Mouse (Mus musculus) layer of hippocampus, adult 9-11 months (tissue): ENCODE data around the gene Rassf4.

Experiments used
- DNase-seq: peaks from one replicate; pipeline ENCODE4 v3.0.0; 2022

Gene Rassf4

GRCm38 (mm10) chr6:116671031-116671430, 2.7 kb downstream of the Rassf4 start:
- no peak for DNase-seq

- peak; percentile 48 for DNase-seq
These were observed 3.6 kb downstream of the Rassf4 start for GRCm38 (mm10) chr6:116670144-116670543.

GRCm38 (mm10) chr6:116668682-116669470, 4.9 kb downstream of the Rassf4 start:
- no peak for DNase-seq

DNA sequence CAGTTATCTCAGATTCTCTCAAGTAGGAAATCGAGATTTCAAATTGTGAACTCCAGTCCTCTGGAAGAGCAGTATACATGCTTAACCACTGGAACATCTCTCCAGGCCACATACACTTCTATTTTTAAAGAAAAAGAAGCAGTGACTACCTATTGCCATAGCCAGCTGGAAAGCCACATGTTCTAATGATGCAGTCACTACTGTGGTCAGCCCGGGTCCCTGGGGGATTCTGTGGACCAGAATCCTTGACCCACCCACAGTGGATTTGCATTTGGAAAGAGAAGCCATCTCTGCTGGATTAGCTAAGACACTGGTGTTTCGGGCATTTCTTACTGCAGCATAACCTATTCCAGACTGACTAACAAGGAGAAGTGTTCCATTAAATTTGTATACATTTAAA, 6.4 kb downstream of the Rassf4 start:
- DNase-seq, result no peak

DNA sequence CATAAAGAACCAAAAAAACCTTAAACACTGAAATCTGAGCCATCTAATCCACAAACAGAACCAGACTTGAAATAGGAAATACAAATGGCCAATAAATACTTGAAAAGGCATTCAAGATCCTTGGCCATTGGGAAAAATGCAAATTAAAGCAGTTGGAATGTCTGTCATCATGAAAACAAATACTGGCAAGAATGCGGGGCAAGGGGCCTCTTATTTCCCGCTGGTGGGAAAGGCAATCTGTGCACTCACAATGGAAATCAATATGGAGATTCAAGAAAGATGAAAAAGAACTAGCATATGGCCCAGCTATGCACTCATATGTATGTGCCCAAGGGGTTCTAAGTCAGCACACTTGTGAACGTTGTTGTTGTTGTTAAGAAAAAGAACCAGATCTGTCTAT, 6.9 kb downstream of the Rassf4 start:
- no peak for DNase-seq

GRCm38 (mm10) chr6:116666085-116666750, 7.5 kb downstream of the Rassf4 start:
- DNase-seq, result no peak

DNA sequence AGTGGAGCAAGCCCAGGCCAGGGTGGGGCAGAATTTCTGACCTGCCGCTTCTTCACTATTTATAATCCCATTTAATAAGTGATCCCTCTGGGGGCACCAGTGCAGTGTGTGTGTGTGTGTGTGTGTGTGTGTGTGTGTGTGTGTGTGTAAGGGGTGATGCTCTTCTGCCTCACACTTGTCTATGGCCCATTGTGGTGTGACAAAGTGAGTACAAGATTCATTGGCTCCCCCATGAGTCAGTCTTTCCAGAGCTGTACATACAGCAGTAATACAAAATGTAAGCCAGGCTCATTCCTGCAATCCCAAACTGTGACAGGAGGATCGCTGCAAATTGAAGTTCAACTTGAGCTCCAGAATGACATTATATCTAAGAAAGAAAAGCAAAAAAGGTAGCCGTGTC, 8.9 kb downstream of the Rassf4 start:
- DNase-seq, result no peak

- no peak for DNase-seq
These were observed 9.7 kb downstream of the Rassf4 start for GRCm38 (mm10) chr6:116664031-116664430.

GRCm38 (mm10) chr6:116663364-116663763, 10.4 kb downstream of the Rassf4 start:
- DNase-seq, result no peak

GRCm38 (mm10) chr6:116653684-116654454, 19.9 kb downstream of the Rassf4 start:
- no peak for DNase-seq

DNA sequence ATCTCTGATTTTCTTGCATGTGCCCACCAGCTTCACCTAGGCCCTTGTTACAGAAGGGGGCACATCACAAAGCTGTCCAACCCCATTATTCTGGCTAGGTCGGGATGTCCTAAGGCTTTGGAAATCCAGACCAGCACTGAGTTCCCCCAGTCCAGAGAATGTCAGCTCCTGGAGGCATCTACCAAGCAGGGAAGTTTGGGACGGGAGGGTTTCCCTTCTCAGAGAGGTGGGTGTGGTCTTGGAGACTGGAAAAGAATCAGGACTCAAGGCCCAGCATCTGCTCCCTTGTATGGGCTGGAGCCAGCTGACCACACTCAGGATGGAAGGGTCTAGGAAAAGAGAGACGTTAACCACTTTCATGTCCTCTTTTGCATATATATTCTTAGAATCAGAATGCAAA, 20.6 kb downstream of the Rassf4 start:
- DNase-seq, result no peak

GRCm38 (mm10) chr6:116651437-116652118, 22.2 kb downstream of the Rassf4 start:
- DNase-seq, result no peak

- no peak for DNase-seq
These were observed 23.3 kb downstream of the Rassf4 start, which contains the start of gene Depp1 for GRCm38 (mm10) chr6:116650406-116650805. Gene Depp1, plus strand, starts transcription at chr6:116650609.

DNA sequence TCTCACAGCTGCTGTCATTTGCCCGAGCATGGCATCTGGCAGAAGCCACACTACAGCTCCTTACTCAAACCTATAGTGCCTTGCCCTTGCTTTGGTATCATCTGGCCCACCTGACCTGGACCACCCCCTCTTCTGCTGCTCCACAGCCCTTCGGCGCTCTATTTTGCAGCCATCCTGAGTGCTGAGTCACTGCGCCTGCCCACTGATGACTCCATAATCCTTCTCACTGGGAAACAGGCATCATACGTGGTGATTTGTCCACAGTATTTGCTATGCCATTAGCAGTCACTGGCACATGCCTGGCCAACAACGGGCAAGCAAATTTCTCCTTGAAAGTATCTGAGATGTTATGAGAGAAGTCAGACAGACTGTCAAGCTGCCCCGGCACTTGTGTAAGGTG, 23.9 kb downstream of the Rassf4 start:
- no peak for DNase-seq

- DNase-seq, result no peak
These were observed 26.0 kb downstream of the Rassf4 start for GRCm38 (mm10) chr6:116647763-116648162.

- no peak for DNase-seq
These were observed 29.4 kb downstream of the Rassf4 start for GRCm38 (mm10) chr6:116644335-116644734.

DNA sequence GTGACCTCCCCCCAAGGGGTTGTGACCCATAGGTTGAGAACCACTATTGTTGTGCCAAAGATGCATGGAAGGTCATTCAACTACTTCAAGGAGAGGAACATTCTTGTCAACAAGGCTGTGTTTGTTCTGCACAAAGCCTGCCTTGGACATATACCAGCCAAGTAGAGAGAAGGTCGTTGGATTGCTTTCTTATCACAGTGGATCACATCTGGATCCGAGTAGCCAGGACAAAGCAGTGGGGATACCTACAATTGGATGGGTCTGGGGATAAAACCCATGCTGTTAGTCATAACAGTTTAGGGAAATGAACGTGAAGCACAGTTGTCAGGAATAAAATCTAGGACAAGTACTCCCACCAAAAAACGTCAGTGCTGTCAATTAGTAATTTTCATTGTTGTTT, 29.9 kb downstream of the Rassf4 start:
- no peak for DNase-seq

DNA sequence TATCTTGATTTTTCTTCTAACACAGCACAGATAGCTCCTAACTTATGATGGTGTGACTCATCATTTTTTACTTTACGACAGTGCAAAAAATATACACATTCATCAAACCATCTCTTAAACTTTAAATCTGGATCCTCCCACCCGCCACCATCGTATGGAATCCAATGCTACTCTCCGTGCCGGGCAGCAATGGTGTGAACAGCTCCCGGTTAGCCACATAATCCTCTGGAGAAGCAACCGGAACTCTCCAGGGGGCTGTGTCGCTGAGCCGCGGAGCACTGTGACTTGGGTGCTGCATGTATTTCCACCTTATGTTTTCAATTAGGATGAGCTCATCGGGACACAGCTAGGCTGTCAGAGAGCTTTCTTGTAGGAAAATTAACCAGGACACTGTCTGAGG, 30.8 kb downstream of the Rassf4 start:
- no peak for DNase-seq

- DNase-seq, result no peak
These were observed 34.1 kb downstream of the Rassf4 start for GRCm38 (mm10) chr6:116639663-116640062.

DNA sequence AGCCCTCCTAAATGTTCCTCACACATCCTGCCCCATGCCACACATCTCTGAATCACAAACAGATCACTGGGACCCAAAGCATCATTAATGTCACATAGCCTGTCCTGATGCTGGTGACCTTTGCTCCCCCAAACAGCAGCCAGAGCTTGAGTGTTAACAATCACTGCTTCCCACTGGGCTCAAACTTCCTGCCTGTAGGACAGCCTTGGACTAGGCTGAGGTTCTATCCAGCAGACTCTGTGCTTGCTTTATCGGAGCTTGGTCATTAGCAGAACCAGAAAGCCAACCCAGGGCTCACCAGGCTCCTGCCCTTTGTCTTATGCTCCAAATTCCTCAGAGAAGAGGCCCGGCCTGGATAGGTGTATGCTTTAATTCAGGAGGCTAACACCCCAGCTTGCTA, 34.9 kb downstream of the Rassf4 start:
- no peak for DNase-seq

DNA sequence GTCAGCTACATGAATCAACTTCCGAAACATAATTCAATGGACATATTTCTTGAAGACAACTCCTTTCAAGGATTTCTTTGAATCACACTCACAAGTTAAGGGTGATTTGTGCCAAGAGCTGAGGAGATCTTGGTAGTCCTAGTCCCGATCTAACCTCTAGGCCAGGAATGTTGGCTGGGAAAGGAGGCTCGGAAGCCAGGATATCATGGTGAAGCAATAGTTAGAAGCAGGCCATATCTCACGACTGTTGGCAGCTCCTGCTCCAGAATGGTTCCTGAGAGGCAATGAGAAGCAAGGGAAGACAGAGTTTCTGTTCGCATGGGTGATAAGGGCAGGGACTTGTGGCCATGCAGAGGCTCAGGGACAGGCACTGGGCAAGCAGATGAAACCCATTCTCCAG, 36.3 kb downstream of the Rassf4 start:
- DNase-seq, result no peak

DNA sequence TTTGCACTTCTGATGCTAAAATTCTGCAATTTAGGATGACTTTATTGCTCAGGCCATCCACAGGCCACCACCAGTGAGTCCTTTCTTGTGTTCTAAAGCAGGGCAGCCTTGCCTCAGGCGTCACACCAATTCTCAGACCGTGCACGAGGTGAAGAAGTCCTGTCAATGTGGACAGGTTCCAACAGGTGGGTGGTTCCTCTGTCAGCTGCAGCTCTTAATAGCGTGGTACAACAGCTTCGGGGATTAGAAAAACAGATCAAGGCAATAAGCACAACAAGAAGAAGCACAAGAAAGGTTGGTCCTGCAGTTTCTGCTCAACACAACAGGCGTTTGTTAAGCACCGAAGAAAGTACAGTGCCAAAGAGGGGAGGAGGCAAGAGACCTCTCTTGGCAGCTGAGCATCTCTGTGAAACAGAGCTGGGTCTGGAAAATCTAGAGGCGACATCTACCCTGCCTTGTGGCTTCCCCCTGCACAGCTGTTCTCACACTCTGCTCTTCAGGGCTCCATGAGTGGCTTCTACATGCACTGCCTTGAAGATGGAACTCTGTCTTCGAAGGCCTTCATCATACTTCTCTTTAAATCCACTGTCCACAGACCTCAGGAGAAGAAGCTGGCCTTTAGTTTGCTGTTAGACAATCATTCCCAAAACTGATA, 37.0 kb downstream of the Rassf4 start:
- DNase-seq, result no peak
